Mouse (Mus musculus) left cerebral cortex, adult 8-10 months (tissue): ENCODE measurements around the gene Rbfox1. TPM values are rescaled to one million over a fixed set of nuclear protein-coding genes. Genes with fewer than 3 reads are reported as not detected.

Experiments used
- DNase-seq, 2 experiments: peaks; one replicate each; pipeline ENCODE4 v3.0.0; 2022; ENCODE audit warnings: low spot score in 2 of 2
- total RNA-seq, 4 experiments: library from RNA; stranded (reverse); gene quantifications; 2 replicates each; pipeline ENCODE4 v1.2.4; 2022

Rbfox1 gene
- total RNA-seq, 4 experiments from 2014 or later, result 293 to 314 (median 299) TPM

- DNase-seq, result peak; percentile 63 to 80
Measured at GRCm38 (mm10) chr16:6348581-6349241, 463.6 kb downstream of the Rbfox1 start.

GRCm38 (mm10) chr16:6349381-6349780 is 464.2 kb downstream of the Rbfox1 start:
- DNase-seq, result peak; percentile 27 to 29

GRCm38 (mm10) chr16:6350256-6350655 is 465.1 kb downstream of the Rbfox1 start:
- no peak for DNase-seq

GRCm38 (mm10) chr16:6353191-6353590 is 468.0 kb downstream of the Rbfox1 start:
- DNase-seq, result no peak

GRCm38 (mm10) chr16:6356931-6357330 is 471.8 kb downstream of the Rbfox1 start:
- DNase-seq, result no peak

GRCm38 (mm10) chr16:6365793-6366192 is 480.6 kb downstream of the Rbfox1 start:
- DNase-seq, result no peak

- no peak for DNase-seq
Measured at GRCm38 (mm10) chr16:6366649-6367048, 481.5 kb downstream of the Rbfox1 start.

- DNase-seq, result peak in 1 of 2 experiments; percentile 18
Measured at GRCm38 (mm10) chr16:6380924-6381323, 495.8 kb downstream of the Rbfox1 start.

- no peak for DNase-seq
Measured at GRCm38 (mm10) chr16:6381572-6381971, 496.4 kb downstream of the Rbfox1 start.

GRCm38 (mm10) chr16:6382712-6383111 is 497.6 kb downstream of the Rbfox1 start:
- DNase-seq, result no peak

GRCm38 (mm10) chr16:6390278-6390930 is 505.2 kb downstream of the Rbfox1 start:
- DNase-seq, result no peak

- DNase-seq, result no peak
Measured at GRCm38 (mm10) chr16:6396676-6397409, 511.7 kb downstream of the Rbfox1 start.

- DNase-seq, result no peak
Measured at GRCm38 (mm10) chr16:6397635-6398034, 512.5 kb downstream of the Rbfox1 start.

GRCm38 (mm10) chr16:6402816-6403215 is 517.7 kb downstream of the Rbfox1 start:
- no peak for DNase-seq

GRCm38 (mm10) chr16:6414846-6415245 is 529.7 kb downstream of the Rbfox1 start:
- no peak for DNase-seq

- no peak for DNase-seq
Measured at GRCm38 (mm10) chr16:6421623-6422145, 536.5 kb downstream of the Rbfox1 start.

- DNase-seq, result no peak
Measured at GRCm38 (mm10) chr16:6423878-6424409, 538.8 kb downstream of the Rbfox1 start.

GRCm38 (mm10) chr16:6424738-6425137 is 539.6 kb downstream of the Rbfox1 start:
- no peak for DNase-seq

GRCm38 (mm10) chr16:6427292-6428281 is 542.4 kb downstream of the Rbfox1 start:
- no peak for DNase-seq

- peak in 1 of 2 experiments; percentile 48 for DNase-seq
Measured at GRCm38 (mm10) chr16:6430981-6431380, 545.8 kb downstream of the Rbfox1 start.

GRCm38 (mm10) chr16:6436445-6436844 is 551.3 kb downstream of the Rbfox1 start:
- DNase-seq, result no peak
